Mouse (Mus musculus) heart, embryonic 10.5 days (tissue): ENCODE data around the gene Il18r1. TPM values are rescaled to one million over a fixed set of nuclear protein-coding genes. Genes with fewer than 3 reads are reported as not detected.

Experiments used
- polyA plus RNA-seq: library from polyadenylated mRNA; unstranded; fragments of >200 nt; fragmentation: Nextera tagmentation; extraction: Ambion mirVana; gene quantifications from 2 replicates; pipeline ENCODE4 v1.2.1, GENCODE M21; 2016

Gene Il18r1
- polyA plus RNA-seq, 1 experiment from 2014 or later, result not detected

Other genes starting within 250 kb of the Il18r1 start
- 6.3 and 12.9 TPM in 2 replicates for gene Il1r1, start 240.5 kb upstream of the Il18r1 start, polyA plus RNA-seq
- gene Il1rl2, start 140.9 kb upstream of the Il18r1 start, polyA plus RNA-seq, result 1.8 and 2.3 TPM in 2 replicates
- 0.05 and 0.06 TPM in 2 replicates for gene Il1rl1, start 36.0 kb upstream of the Il18r1 start, polyA plus RNA-seq
- gene Il18rap, start 49.8 kb downstream of the Il18r1 start, polyA plus RNA-seq, result 0.09 and 0.14 TPM in 2 replicates
- gene Slc9a4, start 114.5 kb downstream of the Il18r1 start, polyA plus RNA-seq, result not detected in 2 replicates
- 0.06 TPM in 1 of 2 replicates, not detected in the other for gene Slc9a2, start 215.0 kb downstream of the Il18r1 start, polyA plus RNA-seq